Mouse (Mus musculus) right cerebral cortex, adult 18-20 months (tissue): ENCODE data around the gene Rftn1.
A peak's percentile ranks its signal among the peaks of the same experiment; 100 is the strongest.

ENCODE experiments used
- DNase-seq: peaks from one replicate; pipeline ENCODE4 v3.0.0; 2022; ENCODE audit warnings: mixed read lengths

The Rftn1 gene

DNA sequence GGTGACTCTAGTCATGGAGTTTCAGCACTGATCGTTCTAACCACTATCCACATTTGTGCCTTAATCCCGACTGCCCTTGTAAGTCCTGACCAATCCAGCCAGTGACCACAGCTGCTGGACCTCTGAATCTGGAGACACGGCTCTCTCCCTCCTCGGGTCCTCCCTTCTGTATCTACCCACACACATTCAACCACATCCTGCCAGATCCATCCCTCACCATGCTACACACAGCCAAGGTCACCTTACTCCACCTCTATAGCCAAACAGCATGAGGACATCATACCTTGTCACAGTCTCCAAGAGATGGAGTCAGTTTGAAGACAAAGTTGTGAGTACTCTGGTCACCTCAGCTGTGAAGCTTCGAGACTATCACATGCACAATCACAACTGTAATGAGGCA lies 131.1 kb downstream of the Rftn1 start:
- no peak for DNase-seq

DNA sequence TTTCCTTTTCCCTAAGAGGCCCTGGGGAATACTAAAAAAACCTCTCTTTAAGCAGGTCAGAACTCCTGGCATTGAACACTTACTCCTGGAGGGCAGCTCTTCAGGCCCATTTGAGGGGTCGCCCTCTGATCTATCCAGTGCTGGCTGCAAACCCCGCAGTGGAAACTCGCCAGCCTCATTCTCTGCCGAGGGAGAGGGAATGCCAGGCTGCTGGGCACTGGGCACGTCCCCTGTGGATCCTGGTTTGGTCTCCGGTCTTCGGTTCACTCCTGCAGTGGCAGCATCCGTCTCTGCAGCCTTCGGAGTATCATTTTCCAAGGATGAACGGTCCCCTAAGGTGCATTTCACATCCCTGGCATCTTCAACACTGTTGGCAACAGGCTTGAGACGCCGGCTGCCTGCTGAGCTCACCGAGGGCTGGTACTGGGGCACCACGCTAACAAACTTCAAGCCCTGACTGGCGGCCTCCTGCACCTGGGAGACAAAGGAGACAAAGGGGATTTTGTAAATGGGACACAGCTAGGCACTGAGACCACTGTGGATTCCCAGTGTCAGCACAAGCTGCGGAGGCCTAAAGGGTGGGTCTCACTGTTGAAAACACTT lies 135.2 kb downstream of the Rftn1 start:
- DNase-seq: no peak

DNA sequence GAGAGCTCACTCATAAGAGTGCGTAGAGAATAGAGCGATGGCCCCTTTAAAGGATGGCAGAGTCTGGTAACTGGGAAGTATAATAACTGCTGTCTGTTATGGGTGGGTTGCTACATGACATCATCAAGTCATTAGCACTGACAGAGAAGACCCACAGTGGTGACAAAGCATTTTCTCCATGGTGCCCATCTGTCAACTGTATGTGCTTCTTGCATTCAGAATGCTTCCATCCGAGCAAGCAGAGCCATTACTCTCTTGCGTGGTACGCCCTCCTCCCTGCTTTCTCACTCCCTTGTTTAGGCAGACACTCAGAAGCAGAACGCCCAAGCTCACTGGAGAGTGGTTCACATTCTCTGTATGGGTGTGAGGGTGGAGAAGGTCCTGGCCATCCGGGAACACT lies 135.9 kb downstream of the Rftn1 start:
- peak; percentile 30 for DNase-seq

DNA sequence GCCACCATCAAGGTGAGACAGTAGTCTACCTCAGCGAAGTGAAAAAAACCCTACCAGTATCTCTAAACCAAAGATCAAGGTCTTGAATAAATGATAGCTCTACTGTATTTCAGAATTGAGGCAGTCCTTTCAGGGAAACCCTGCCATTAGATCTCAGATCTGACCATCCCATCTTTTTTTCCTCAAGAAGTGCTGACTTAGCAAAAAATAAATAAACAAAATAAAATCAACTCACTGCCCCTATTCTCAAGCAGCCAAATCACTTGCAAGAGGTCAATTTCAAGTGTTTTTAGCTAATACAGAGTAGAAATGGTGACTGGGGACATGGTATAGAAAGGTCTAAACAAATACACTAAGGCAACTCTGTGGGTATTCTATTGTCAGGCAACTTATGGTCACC lies 136.5 kb downstream of the Rftn1 start:
- no peak for DNase-seq

DNA sequence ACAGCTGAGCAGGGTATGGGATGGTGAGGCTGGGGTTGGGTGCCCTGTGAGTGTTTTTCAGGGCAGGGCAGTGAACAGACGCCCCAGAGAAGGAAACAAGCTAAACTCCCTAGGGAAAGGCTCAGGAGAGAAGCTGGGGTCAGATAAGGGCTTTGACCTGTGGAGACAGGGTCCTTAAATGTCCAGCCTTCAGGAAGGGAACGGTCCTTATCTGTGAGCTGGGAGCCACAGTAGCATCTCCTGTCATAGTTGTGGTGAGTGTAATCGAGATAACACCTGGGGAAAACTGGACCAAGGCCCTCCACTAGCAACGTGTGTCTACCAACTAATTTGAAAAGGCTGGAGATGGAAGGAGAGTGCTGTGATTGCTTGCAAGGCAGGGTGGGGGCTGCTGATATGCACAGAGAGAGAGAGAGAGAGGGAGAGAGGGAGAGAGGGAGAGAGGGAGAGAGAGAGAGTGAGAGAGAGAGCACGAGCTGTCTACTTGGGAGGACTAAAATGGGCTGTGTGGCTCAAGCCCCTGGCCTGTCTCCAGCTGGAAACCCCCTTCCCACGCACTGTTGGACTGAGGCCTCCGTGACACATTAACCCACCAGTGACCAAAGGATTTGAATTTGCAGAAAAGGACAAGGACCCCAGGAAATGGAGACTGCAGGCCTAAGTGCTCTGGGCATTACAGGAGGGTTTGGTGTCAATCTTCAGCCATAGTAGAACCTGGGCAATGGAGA lies 137.6 kb downstream of the Rftn1 start:
- DNase-seq: no peak

DNA sequence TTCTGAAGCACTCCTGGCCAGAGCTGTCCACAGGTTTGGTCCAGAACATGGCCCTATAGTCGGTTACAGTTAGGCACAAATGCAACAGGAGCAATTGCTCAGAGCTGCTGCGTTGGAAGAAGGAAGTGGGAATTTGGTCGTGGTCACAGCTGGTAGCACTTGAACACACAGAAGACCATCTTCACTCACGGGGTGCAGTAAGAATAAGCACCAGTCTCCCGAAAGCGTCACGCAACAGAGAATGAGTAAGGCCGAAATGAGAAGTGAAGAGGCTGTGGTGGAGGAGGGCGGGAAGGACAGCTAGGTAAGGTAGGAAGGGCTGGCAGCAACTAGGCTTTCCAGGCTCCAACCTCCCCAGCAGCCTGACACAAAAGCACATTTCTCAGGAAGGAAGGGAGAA lies 140.0 kb downstream of the Rftn1 start:
- DNase-seq: no peak

DNA sequence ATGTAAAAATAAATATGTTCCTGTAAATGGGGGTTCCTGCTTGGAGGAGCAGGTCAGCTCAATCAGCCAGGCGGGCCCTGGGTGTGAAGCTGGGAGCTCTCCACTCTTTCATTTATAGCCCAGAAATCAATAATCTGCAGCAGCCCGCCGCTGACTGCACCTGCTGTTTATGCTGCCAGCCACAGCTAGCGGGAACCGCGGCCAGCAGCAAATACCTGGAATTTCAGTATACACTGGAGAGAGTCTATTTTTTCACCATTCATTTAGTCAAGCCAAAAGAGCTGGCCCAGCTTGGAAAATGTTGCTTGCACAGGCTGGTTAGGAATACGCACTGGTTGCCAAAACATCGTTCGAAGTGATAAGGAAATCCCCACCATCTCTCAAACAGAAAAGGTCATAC lies 142.3 kb downstream of the Rftn1 start:
- no peak for DNase-seq

DNA sequence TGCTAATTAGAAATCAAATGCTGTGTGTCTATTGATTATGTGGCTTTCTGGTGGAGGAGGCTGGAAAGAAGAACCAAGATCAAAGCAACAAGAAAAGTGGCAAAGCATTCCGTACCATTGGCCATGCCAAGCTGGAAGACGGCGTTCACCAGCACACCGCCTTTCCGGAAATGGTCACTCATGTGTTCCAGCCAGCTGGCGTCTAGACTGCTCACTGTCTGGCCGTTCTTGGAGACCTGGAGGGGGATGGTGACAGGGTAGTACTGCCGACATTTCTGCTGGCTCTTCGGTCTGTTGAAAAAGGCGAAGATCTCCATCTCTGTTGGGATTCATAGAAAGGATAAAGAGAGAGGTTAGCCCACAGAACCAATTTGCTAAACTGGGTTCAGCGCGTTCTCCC lies 143.3 kb downstream of the Rftn1 start:
- no peak for DNase-seq

DNA sequence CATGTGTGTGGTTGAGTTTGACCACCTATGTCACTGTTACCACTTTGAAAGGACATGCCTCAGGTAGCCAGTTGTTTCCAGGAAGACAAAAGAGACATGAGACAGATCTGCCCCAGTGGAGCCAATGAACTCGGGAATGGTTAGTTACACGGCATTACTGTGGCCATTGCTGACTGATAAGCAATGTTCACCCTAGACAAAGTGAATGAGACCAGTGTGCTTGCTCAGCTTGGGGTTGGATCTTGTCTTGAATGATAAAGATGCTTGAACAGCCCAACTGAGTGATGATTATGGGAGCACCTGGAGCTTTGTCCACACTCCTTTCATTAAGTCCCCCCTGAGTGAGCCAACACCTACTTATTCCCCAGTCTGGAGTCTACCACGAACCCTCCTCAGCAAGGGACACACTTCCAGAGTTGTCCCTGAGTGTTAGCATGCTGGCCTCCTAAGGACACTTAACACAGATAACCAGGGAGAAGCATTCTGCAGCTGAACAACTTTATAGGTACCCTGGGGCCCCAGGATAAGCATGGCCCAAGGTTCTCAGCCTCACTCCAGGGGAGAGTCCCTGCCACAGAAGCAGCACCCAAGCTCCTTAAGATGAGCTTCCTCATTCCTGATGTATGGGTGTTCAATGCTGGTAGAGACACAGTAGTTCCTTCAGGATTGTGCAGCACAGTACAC lies 149.6 kb downstream of the Rftn1 start:
- DNase-seq: no peak

DNA sequence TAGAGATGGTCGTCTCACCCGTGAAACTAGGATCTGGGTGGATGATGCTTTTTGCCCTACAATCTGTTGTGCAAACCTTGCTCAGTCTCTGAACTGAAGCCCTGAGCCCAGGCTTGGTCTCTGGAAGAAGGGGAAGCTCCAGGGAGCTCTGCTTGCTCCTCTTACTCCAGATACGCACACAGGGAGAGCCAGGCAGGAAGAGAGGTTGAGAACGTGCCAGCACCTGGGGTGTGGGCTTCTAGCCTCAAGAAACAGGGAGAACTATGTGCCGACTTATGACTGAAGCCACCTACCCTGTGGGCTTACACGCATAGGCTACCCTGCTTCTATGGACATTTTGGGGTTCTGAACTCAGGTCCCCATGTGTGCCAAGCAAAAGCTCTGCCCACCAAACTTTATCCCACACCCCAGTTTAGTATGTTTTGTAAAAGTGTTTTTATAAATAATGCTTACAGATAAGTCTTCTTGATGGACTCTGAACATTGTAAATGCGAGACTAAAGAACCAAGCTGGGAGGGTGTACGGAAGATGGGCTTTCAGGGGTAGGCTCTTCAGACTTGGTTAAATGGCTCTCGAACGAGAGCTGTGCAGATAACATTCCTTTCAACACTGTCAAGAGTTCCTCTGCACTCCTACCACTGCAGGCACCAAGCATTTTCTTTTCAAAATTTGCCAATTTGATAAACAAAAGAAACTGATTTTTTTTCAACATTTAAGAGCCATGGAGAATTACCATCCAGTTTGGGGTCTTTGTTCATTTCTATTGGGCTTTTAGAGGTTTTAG lies 152.4 kb downstream of the Rftn1 start:
- DNase-seq: no peak

DNA sequence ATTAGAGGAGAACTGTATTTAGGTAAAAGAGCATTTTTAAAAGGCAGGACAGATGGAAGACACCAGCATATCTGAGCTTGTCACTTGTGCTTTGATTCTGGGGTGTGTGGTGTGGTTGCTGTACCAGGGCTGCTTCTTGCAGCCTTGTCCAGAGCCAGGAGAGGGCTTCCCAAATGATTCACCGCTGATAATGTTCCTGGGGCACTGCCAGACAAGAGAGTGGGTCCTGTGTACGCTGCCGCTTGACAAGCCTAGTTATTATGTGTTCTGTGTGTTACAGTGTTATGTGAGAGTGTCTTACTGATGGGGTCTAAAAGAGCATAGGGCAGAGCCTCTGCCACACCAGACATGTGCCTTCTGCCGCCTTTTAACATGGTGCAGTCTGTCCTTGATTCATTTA lies 153.1 kb downstream of the Rftn1 start:
- no peak for DNase-seq

DNA sequence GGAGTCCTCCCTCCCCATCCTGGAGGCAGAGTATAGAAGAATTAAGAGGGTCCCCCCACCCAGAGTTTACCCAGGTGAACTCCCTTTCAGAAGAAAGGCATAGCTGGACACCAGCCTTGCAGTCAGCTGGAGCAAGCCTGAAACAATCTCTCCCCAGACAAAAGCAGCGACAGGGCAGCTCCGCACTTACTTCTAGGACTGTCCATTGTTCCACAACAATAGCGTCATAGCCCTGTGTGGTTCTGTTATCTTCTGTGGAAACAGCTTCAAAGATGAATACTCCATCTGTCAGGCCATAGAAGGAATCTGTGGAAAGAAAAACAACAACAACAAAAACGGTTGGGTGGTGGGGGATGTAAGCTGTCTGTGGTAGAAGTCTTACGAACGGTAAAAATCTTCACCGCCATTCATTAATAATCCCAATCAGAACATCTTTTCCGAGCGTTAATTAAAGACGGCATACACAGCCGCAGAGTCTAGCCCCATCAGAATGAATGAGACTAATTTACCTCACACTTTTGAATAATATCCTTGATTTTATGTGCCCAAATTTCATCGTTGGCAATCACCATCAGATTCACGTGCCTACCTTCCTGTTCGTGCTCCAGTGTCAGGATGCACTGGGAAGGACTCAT lies 153.6 kb downstream of the Rftn1 start:
- DNase-seq: no peak

DNA sequence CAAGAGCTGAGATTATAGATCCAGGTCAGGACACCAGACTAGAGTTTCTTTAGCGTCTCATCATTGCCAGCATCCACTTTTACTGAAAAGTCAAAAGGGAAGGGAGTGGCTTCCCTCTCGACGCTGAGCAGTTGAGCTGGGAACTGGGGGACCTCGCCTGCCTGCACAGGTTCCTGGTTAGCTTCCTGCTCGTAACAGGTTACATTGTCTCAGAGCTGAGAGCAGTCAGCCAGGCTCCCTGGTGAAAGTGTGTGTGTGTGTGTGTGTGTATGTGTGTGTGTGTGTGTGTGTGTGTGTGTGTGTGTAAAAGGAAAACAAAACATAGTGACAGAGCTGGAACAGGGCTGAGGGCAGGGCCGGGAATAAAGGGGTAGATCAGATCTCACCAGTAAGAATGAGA lies 156.8 kb downstream of the Rftn1 start:
- no peak for DNase-seq

DNA sequence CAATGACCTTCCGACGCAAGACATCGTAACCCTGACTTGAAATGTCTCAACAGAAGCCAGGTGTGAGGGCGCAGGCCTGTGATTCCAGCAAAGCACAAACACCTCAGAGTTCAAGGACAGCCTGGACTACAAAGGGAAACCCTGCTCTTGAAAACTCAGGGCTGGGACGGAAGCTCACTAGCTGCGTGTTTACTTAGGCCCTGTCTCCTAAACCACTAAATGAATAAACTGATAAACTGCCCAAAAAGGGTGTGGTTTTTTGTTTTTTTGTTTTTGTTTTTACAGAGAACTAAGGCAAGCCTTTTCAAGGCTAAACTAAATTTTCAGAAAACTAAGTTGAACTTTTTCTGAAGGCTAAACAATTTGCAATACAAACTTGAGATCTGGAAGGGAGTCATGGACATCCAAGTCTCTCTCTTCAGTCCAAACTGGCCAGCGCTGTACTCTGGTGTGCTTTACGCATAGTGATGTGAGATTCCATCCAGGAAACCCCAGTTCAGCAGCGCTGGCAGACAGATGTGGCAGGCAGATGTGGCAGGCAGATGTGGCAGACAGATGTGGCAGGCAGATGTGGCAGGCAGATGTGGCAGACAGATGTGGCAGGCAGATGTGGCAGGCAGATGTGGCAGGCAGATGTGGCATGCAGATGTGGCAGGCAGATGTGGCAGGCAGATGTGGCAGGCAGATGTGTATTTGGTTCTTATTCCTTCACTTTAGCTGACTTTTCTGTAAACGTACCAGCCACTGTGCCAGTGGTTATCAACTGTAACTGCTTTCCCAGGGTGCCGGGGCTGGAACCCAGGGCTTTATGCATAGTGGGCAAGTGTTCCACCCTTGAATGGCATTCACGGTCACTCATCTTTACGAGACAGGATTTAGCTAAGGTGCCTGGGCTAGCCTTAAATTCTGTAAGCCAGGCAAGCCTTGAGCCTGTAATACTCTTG lies 158.7 kb downstream of the Rftn1 start:
- no peak for DNase-seq

DNA sequence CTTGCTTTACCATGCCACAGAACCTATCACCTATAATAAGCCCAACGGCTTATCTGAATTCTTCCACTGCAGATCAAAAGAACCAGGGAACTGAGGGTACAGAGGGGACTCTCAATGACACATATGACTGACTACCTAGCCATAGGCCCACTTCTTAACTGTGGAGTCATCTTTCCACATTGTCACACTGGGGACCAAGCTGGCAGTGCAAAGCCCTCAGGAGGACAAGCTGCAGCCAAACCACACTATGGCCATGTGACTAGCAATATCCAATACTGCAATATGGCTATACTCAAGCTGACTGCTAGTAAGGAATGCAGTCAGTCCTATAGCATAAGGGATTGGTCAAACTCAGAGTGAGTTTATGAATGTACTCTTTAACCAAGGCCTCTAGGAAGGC lies 164.8 kb downstream of the Rftn1 start:
- no peak for DNase-seq

DNA sequence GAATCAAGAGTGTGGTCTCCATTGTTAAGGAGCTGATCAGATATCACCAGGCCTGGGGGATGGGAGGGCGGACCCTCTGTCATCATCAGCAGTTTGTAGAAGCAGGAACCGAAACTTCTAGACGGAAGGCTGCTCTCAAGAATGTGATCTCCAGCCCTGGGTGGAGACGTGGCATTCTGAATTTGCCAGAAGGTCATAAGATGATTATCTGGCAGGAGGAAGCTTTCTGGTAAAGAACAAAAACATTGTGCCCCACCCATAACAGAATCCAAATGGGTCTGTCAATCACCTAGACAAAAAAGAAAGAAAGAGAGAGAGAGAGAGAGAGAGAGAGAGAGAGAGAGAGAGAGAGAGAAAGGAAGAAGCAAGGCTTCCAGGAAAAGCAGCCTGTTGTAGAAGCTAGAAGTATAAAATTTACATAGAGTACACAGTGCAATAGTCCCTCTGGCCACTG lies 165.3 kb downstream of the Rftn1 start:
- DNase-seq: no peak

DNA sequence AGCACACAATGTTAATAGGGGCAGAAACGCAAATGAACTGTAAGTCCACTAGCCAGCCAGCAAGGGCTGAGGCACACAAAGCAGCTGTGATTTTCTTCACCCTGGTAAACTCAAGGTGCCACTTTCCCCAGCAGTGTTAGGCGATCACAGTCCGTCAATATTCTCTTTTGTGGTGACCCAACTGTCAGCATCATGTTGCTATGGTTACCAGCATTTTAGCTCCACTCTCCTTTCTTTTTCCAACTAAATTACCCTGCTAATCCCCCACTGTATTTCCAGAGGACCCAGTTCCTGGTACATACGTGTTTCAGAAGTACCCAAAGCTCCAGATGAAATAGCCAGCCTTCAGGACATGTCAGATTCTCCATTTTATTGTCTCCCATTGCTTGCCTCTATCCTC lies 169.1 kb downstream of the Rftn1 start:
- DNase-seq: no peak

DNA sequence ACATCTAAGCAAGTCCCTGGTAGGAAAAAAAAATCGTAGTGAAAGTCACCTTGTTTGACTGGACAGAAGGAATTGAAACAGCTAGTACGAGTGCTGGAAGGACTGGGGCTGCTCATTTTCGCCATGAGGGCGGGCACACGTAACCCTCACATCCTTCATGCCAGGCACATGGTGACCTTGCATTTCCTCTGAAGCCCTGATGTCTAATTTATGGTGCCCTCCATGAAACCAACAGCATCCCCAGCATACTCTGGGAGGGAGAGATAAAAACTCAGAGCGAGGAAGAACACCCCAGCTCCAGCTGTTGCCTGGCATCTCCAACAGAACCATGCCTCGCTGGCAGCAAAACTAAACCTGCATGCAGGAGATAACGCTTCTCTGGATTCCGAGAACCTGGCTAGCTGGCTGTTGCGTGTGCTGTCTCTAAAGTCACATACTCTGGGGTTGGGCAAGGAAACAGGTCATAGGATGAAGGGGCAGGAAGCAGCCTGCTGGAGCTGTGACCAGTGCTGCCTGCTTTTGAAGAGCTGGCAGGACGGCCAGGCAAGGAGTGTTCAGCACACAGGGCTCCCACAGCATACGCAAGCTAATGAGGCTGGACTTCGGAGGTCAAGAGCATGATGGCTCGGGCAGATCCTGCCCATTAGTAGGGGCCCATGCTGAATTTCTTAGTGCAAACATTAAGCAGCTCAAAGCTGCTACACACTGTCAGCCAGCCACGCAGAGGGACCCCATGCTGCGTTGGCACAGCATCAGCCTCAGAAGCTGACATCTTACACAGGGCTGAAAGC lies 170.1 kb downstream of the Rftn1 start:
- DNase-seq: no peak

DNA sequence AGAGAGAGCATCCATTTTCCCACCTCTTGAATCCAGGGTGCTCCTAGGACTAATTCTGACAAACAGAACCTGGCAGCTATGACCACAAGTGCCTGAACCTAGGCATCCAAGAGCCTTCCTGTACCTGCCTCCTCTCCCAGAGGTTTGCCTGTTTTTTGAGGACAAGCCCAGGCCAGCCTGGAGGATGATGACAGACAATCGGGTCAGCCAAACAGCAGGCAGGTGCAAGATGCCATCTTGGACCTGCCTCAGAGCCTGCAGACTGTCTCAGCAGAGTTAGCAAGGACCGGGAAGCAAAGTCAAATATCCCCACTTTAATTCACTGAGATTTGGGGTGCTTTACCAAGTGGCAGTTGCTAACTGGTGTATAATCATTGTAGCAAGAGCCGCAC lies 170.7 kb downstream of the Rftn1 start:
- no peak for DNase-seq

DNA sequence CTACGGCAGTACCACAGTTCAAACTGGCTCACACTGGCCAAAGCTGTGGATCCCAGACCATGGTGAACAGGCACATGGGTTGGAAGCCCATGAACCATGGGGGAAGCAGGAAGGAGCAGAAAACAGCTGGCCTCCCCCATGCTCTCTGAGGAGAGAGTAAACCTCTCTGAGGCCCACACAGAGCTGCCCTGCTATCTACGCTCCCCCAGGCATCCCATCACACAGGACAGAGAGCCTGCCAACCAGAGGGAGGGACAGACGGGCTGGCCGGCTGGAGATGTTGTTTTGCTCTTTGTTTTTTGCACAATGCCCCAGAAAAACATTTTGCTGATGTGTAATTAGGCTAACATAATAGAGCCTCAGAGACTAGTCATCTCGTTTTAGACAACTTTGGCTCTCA lies 171.4 kb downstream of the Rftn1 start:
- peak; percentile 23 for DNase-seq

DNA sequence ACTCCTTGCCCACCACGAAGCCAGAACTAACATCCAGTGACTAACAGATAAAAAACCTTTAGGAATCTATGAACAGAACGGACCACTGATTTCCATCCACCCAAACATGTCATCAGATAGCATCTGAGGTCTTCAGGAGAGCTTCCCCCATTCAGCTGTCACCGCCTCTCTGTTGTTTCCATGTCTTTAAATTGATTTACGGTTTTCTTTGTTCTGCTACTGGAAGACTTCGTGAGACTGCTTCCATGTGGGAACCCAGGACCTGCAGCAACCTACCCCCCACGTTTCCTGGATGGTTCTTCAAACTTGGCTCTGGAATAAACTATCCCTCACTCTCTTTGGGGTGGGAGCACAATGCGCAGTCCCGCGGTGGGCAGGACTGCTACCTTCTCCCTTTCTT lies 175.8 kb downstream of the Rftn1 start:
- no peak for DNase-seq
